Comparison of ENCODE assay signal across 7 mouse cellular contexts in the genomic region with DNA sequence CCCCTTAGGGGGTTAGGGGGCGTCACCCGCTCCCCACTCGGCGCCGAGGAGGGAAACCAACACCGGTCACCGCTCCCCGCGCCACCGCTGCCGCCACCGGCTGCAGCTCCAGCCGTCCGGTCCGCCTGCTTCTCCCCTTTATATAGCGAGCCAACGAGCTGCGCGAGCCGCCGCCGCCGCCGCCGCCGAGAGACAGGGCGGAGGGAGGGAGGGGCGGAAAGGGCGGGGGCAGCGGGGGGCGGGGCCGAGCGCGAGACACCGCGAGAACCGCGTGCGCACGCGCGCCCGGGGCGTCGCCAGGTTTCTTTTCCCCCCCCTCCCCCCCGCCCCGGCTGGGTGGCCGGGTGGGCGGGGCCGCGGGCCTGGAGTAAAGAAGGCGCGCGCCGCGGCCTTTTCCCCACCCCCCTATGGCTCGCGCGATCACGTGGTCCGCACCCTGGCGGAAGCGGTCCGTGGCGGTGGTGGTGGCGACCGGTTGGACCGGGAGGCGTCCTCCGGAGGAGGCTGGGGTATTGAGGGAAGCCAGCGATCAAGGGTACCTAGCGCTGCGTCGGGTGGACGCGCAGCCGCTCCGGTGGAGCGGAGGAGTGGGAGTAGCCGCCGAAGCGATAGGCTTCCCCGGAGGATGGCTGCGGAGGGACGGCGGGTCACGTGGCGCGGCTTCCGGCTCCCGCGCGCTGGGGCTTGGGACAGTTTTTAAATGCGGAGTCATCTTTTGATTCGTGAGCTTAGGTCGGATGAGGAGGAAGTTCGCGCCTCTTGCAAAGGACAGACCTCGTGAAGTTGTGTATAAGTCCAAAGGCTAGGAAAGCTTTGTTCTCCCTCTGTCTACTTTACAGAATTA. TPM values are rescaled to one million over a fixed set of nuclear protein-coding genes. Genes with fewer than 3 reads are reported as not detected.
DNase-seq lines count a peak whose midpoint lies in the region; ATAC-seq lines count a peak whose summit lies in the region.

TSS of gene Gtf2a1 (minus strand) at position 641 of the 844 bp plus-strand sequence.

- peaks cover 15% of the 10 kb centered on the region for H3K36me3 ChIP-seq in embryonic facial prominence, embryonic 10.5 days (replicated peaks)
- peaks cover 15% of the 10 kb centered on the region for H3K36me3 ChIP-seq in limb, embryonic 10.5 days
- peaks cover 8% of the 10 kb centered on the region for H3K36me3 ChIP-seq in midbrain, embryonic 13.5 days

- H3K9ac ChIP-seq in midbrain, embryonic 13.5 days (replicated peaks), result peak within 1 kb of the TSS; percentile 100

- ATAC-seq in granulocyte monocyte progenitor cell, adult 5-6 weeks (replicated peaks; ENCODE audit: poor library complexity, severe bottlenecking), result peak; percentile 59
- ATAC-seq in midbrain, embryonic 13.5 days, result peak; percentile 84

- H3K4me2 ChIP-seq in midbrain, embryonic 13.5 days (replicated peaks), result peak within 1 kb of the TSS; percentile 60

- under 1% methylated on average over 72 of the region's 99 CpGs for WGBS in embryonic facial prominence, embryonic 10.5 days
- under 1% methylated on average over 89 of the region's 99 CpGs for WGBS in limb, embryonic 10.5 days
- WGBS in midbrain, embryonic 13.5 days, result 0% methylated on average over 62 of the region's 99 CpGs

- peak; percentile 97 for DNase-seq in adrenal gland, postnatal 10 days
- DNase-seq in embryonic facial prominence, embryonic 10.5 days (ENCODE audit: low spot score), result peak; percentile 98
- DNase-seq in kidney, adult 11 months, result peak; percentile 93
- DNase-seq in limb, embryonic 10.5 days (ENCODE audit: low spot score), result peak; percentile 98
- peak; percentile 93 for DNase-seq in spleen, adult 12 weeks (ENCODE audit: low spot score)

- peak within 1 kb of the TSS; percentile 100 for H3K27ac ChIP-seq in embryonic facial prominence, embryonic 10.5 days (replicated peaks)
- peak within 1 kb of the TSS; percentile 100 for H3K27ac ChIP-seq in limb, embryonic 10.5 days
- peak within 1 kb of the TSS; percentile 100 for H3K27ac ChIP-seq in midbrain, embryonic 13.5 days

- H3K4me1 ChIP-seq in embryonic facial prominence, embryonic 10.5 days, result peaks cover 14% of the 10 kb centered on the region
- H3K4me1 ChIP-seq in limb, embryonic 10.5 days, result peaks cover 15% of the 10 kb centered on the region
- H3K4me1 ChIP-seq in midbrain, embryonic 13.5 days (replicated peaks), result peaks cover 22% of the 10 kb centered on the region

- no peaks in the 10 kb centered on the region for H3K9me3 ChIP-seq in embryonic facial prominence, embryonic 10.5 days
- no peaks in the 10 kb centered on the region for H3K9me3 ChIP-seq in limb, embryonic 10.5 days (replicated peaks)
- no peaks in the 10 kb centered on the region for H3K9me3 ChIP-seq in midbrain, embryonic 13.5 days

- peak within 1 kb of the TSS; percentile 91 for H3K4me3 ChIP-seq in embryonic facial prominence, embryonic 10.5 days
- peak within 1 kb of the TSS; percentile 89 for H3K4me3 ChIP-seq in limb, embryonic 10.5 days
- H3K4me3 ChIP-seq in midbrain, embryonic 13.5 days (replicated peaks), result peak within 1 kb of the TSS; percentile 91

- H3K27me3 ChIP-seq in embryonic facial prominence, embryonic 10.5 days (replicated peaks; ENCODE audit: low read depth, poor library complexity, severe bottlenecking), result no peaks in the 10 kb centered on the region
- no peaks in the 10 kb centered on the region for H3K27me3 ChIP-seq in limb, embryonic 10.5 days (ENCODE audit: low read depth, poor library complexity, severe bottlenecking)
- H3K27me3 ChIP-seq in midbrain, embryonic 13.5 days, result no peaks in the 10 kb centered on the region

RNA-seq across cellular contexts. Expression of gene Gtf2a1, which starts in this region (rescaled TPM):
- total RNA-seq in adrenal gland, postnatal 10 days (2021), result 10 to 100 TPM; 39.9 to 41.9 TPM
- 67.7 and 70.1 TPM in 2 replicates for polyA plus RNA-seq in embryonic facial prominence, embryonic 10.5 days (2016; fragmentation: Nextera tagmentation; extraction: Ambion mirVana)
- 26.0 and 36.6 TPM in 2 replicates for total RNA-seq in granulocyte monocyte progenitor cell, adult 5-6 weeks (2014; fragmentation: Nextera tagmentation)
- total RNA-seq in granulocyte monocyte progenitor cell, adult 5-6 weeks (2017), result 29.3 and 39.8 TPM in 2 replicates
- polyA plus RNA-seq in limb, embryonic 10.5 days (2016; fragmentation: Nextera tagmentation; extraction: Ambion mirVana), result 48.6 and 62.4 TPM in 2 replicates
- 74.6 and 83.4 TPM in 2 replicates for polyA plus RNA-seq in midbrain, embryonic 13.5 days (2015; fragmentation: Nextera tagmentation; extraction: Ambion mirVana)

Comparison
In these comparisons a context has a peak if more than half of its experiments do, and no peak if none do; other contexts are left out.
1. Peak in every context shown above with its lines: DNase-seq, ATAC-seq, H3K4me3 ChIP-seq and H3K27ac ChIP-seq.